In genomic region chr14:8220306-8220705, GRCm38 (mm10) we compare ENCODE assay signal across 12 mouse cellular contexts. TPM values are rescaled to one million over a fixed set of nuclear protein-coding genes. Genes with fewer than 3 reads are reported as not detected.
A peak's percentile ranks its signal among the peaks of the same experiment; 100 is the strongest.
DNase-seq lines count a peak whose midpoint lies in the region; ATAC-seq and TF ChIP-seq lines count a peak whose summit lies in the region.
"Had no signal": no experiment of that assay in that cellular context is flagged by ENCODE, and none has a peak within 500 bp of the region (broad histone marks: within the 10 kb centered on the region; RNA-seq: fewer than 3 reads in every experiment).

No protein-coding gene starts in this region.

- peaks cover 17% of the 10 kb centered on the region for H3K36me3 ChIP-seq in liver, adult 2 months (ENCODE audit: control insufficient read depth, insufficient read depth, low read length)
- peaks cover 13% of the 10 kb centered on the region; the same call in 1 of the 2 replicates for H3K36me3 ChIP-seq in neural tube, embryonic 15.5 days
- H3K36me3 ChIP-seq in intestine, embryonic 16.5 days (ENCODE audit: control insufficient read depth, insufficient read depth, low read length), result 0 out of 2 replicates have a peak, but pooled peaks cover 6% of the 10 kb centered on the region

- no peaks in the 10 kb centered on the region for H3K9me3 ChIP-seq in neural tube, embryonic 15.5 days (replicated peaks)
- no peaks in the 10 kb centered on the region for H3K9me3 ChIP-seq in intestine, embryonic 16.5 days (ENCODE audit: control insufficient read depth, low read length)
- H3K9me3 ChIP-seq: heart, embryonic 13.5 days had no signal

- no peak overlapping the region for H3K4me3 ChIP-seq in liver, adult 2 months (ENCODE audit: insufficient read depth, low read depth, low read length)
- no peak overlapping the region for H3K4me3 ChIP-seq in neural tube, embryonic 15.5 days (replicated peaks)
- no peak overlapping the region for H3K4me3 ChIP-seq in intestine, embryonic 16.5 days (ENCODE audit: low read length)
- H3K4me3 ChIP-seq: erythroblast, embryonic 14.5 days; heart, embryonic 13.5 days had no signal

- POLR2A ChIA-PET in Patski (lab: Charles Lee), result interaction anchor here (0.7 kb wide), 1 partner anchor 113 kb away, joined by 3 read pairs; no protein-coding TSS in a partner anchor

- no peak overlapping the region for H3K4me2 ChIP-seq in neural tube, embryonic 15.5 days
- H3K4me2 ChIP-seq in intestine, embryonic 16.5 days (ENCODE audit: low read depth, low read length), result no peak overlapping the region
- H3K4me2 ChIP-seq: heart, embryonic 13.5 days had no signal

- no peak for ATAC-seq in Patski
- ATAC-seq in neural tube, embryonic 15.5 days (ENCODE audit: low FRiP score), result no peak
- no peak for ATAC-seq in intestine, embryonic 16.5 days

- no peak overlapping the region for H3K27ac ChIP-seq in liver, adult 2 months (replicated peaks; ENCODE audit: insufficient read depth, low read depth, low read length)
- H3K27ac ChIP-seq in neural tube, embryonic 15.5 days (replicated peaks), result no peak overlapping the region
- no peak overlapping the region for H3K27ac ChIP-seq in intestine, embryonic 16.5 days (ENCODE audit: low read length)
- H3K27ac ChIP-seq: heart, embryonic 13.5 days had no signal

- no peak for TF ChIP-seq POLR2A in liver, adult 2 months (IDR thresholded peaks at IDR 0.05; ENCODE audit: extremely low read depth, insufficient read depth, low read length)

- in situ Hi-C loops in Patski (cut with MboI; ENCODE audit: low pct_unique_long_range_greater_than_20kb), result no loop called here

- H3K4me1 ChIP-seq in liver, adult 2 months (ENCODE audit: control insufficient read depth, insufficient read depth, low read length), result peaks cover 12% of the 10 kb centered on the region
- peaks cover 34% of the 10 kb centered on the region for H3K4me1 ChIP-seq in neural tube, embryonic 15.5 days
- H3K4me1 ChIP-seq in intestine, embryonic 16.5 days (ENCODE audit: control insufficient read depth, insufficient read depth, low read length), result peaks cover 4% of the 10 kb centered on the region

- peak; percentile 56 for TF ChIP-seq CTCF in Patski (IDR thresholded peaks at IDR 0.05)
- TF ChIP-seq CTCF in liver, adult 2 months (IDR thresholded peaks at IDR 0.05; ENCODE audit: low read depth, low read length), result peak; percentile 75

- DNase-seq in kidney, adult 9 months, result peak; percentile 35
- no peak for DNase-seq in kidney, adult 18-20 months
- peak; percentile 41 to 46 for DNase-seq in B cell, adult 2 months
- DNase-seq in Patski (ENCODE audit: low read depth, low spot score), result no peak
- no peak for DNase-seq in liver, adult 2 months (ENCODE audit: extremely low read depth, low read depth, low spot score)
- DNase-seq in frontal cortex, postnatal 10 days (ENCODE audit: low spot score in 2 of 2), result no peak
- DNase-seq: right cerebral cortex, postnatal 4 days had no signal

- 63% methylated on average over 7 of the region's 7 CpGs for WGBS in liver, adult 2 months
- 64% methylated on average over 7 of the region's 7 CpGs for WGBS in neural tube, embryonic 15.5 days
- 68% methylated on average over 7 of the region's 7 CpGs for WGBS in intestine, embryonic 16.5 days

- no peak overlapping the region for H3K9ac ChIP-seq in liver, adult 2 months (ENCODE audit: low read depth, low read length)
- no peak overlapping the region for H3K9ac ChIP-seq in neural tube, embryonic 15.5 days (replicated peaks)
- no peak overlapping the region for H3K9ac ChIP-seq in intestine, embryonic 16.5 days (ENCODE audit: low read depth, low read length)
- H3K9ac ChIP-seq: heart, embryonic 13.5 days had no signal

- no peaks in the 10 kb centered on the region for H3K27me3 ChIP-seq in Patski
- no peaks in the 10 kb centered on the region for H3K27me3 ChIP-seq in liver, adult 2 months (ENCODE audit: control insufficient read depth, insufficient read depth, low read length)
- H3K27me3 ChIP-seq in neural tube, embryonic 15.5 days (replicated peaks), result no peaks in the 10 kb centered on the region
- H3K27me3 ChIP-seq in intestine, embryonic 16.5 days (replicated peaks; ENCODE audit: control insufficient read depth, insufficient read depth, low read length), result no peaks in the 10 kb centered on the region
- H3K27me3 ChIP-seq: heart, embryonic 13.5 days had no signal

- peaks cover 13% of the 10 kb centered on the region; the same call in 1 of the 2 replicates for H3K79me2 ChIP-seq in liver, adult 2 months (ENCODE audit: control insufficient read depth, insufficient read depth, low read length)

- CTCF ChIA-PET in Patski (lab: Charles Lee), result interaction anchor here (1.0 to 3.4 kb wide), 4 partner anchors 9 to 22 kb away, joined by 3 to 9 read pairs (median 6); no protein-coding TSS in a partner anchor

RNA-seq across cellular contexts. Expression of gene Kctd6, which starts 6.4 kb away (rescaled TPM):
- polyA plus RNA-seq in Patski (2021), result 43.9 TPM
- total RNA-seq in liver, adult 2 months (2014; rRNA removed), result 4.3 and 5.2 TPM in 2 replicates
- polyA plus RNA-seq in liver, adult 2 months (2012; rRNA removed), result 3.9 and 5.1 TPM in 2 replicates
- polyA plus RNA-seq in neural tube, embryonic 15.5 days (2015; fragmentation: Nextera tagmentation; extraction: Ambion mirVana), result 15.1 and 22.5 TPM in 2 replicates
- polyA plus RNA-seq in intestine, embryonic 16.5 days (2015; fragmentation: Nextera tagmentation; extraction: Ambion mirVana), result 2.1 and 2.2 TPM in 2 replicates

RNA-seq across cellular contexts. Expression of gene Acox2, which starts 38.8 kb away (rescaled TPM):
- 0.53 TPM for polyA plus RNA-seq in Patski (2021)
- 213 and 244 TPM in 2 replicates for total RNA-seq in liver, adult 2 months (2014; rRNA removed)
- 301 and 313 TPM in 2 replicates for polyA plus RNA-seq in liver, adult 2 months (2012; rRNA removed)
- polyA plus RNA-seq in neural tube, embryonic 15.5 days (2015; fragmentation: Nextera tagmentation; extraction: Ambion mirVana), result 0.22 TPM in 1 of 2 replicates, not detected in the other
- polyA plus RNA-seq in intestine, embryonic 16.5 days (2015; fragmentation: Nextera tagmentation; extraction: Ambion mirVana), result 1.1 and 1.4 TPM in 2 replicates
- total RNA-seq: layer of hippocampus, adult 18-20 months had no signal
- polyA plus RNA-seq: erythroblast, embryonic 14.5 days had no signal

RNA-seq across cellular contexts. Expression of gene Pdhb, which starts 47.5 kb away (rescaled TPM):
- polyA plus RNA-seq in Patski (2021), result 217 TPM
- total RNA-seq in liver, adult 2 months (2014; rRNA removed), result 138 and 177 TPM in 2 replicates
- 53.3 and 62.8 TPM in 2 replicates for polyA plus RNA-seq in liver, adult 2 months (2012; rRNA removed)
- 296 and 297 TPM in 2 replicates for polyA plus RNA-seq in neural tube, embryonic 15.5 days (2015; fragmentation: Nextera tagmentation; extraction: Ambion mirVana)
- 187 and 215 TPM in 2 replicates for polyA plus RNA-seq in intestine, embryonic 16.5 days (2015; fragmentation: Nextera tagmentation; extraction: Ambion mirVana)

Comparison
In these comparisons a context has a peak if more than half of its experiments do, and no peak if none do; other contexts are left out.
1. DNase-seq: peak in kidney, adult 9 months (single experiment) and B cell, adult 2 months (2 of 2); none in kidney, adult 18-20 months (single experiment), Patski (single experiment), liver, adult 2 months (single experiment) and frontal cortex, postnatal 10 days (0 of 2).
2. RNA of gene Acox2, which starts 38.8 kb away (polyA plus RNA-seq): 301 to 313 TPM in liver, adult 2 months; 1.1 to 1.4 TPM in intestine, embryonic 16.5 days, 0.53 TPM in Patski (single experiment) and 0.22 TPM in neural tube, embryonic 15.5 days; every median in the first group is over 100 times any median in the second.